Mouse (Mus musculus) thymus, adult 2 months (tissue): ENCODE data around the gene Gprc5d.

Experiments
- CTCF ChIP-seq: fragments of 200-500 bp; IDR thresholded peaks from 2 replicates; pipeline ENCODE4 v1.5.1; 2012; ENCODE audit warnings: mild to moderate bottlenecking, control low read depth, low read length, moderate library complexity, borderline replicate concordance; ENCODE audit not compliant: control insufficient read depth, poor library complexity, insufficient read depth; ENCODE audit errors: extremely low read depth
- POLR2A ChIP-seq: fragments of 200-500 bp; IDR thresholded peaks from 2 replicates; pipeline ENCODE4 v1.6.1; 2012; ENCODE audit warnings: mild to moderate bottlenecking, low read length, control low read depth, moderate library complexity; ENCODE audit not compliant: control insufficient read depth, poor library complexity, insufficient read depth; ENCODE audit errors: extremely low read depth

- TF ChIP-seq CTCF (no peak), POLR2A (no peak)
These were observed 5.0 kb downstream of the Gprc5d start for GRCm38 (mm10) chr6:135113114-135113436.
